Mouse (Mus musculus): ENCODE data around the gene Stxbp2. TPM values are rescaled to one million over a fixed set of nuclear protein-coding genes. Genes with fewer than 3 reads are reported as not detected.
A peak's percentile ranks its signal among the peaks of the same experiment; 100 is the strongest.

Stxbp2 gene
- polyA plus RNA-seq, 1 experiment from 2014 or later, result 32.1 TPM

GRCm38 (mm10) chr8:3674671-3675070 lies 43.9 kb downstream of the Stxbp2 start:
- H3K4me3 ChIP-seq, result no peak overlapping the region

GRCm38 (mm10) chr8:3676131-3676992 lies 45.6 kb downstream of the Stxbp2 start, which contains the start of gene Trappc5:
Gene Trappc5, plus strand, starts transcription at chr8:3676299.
- peak; percentile 87 for ATAC-seq (ENCODE audit: low FRiP score)
- H3K9me3 ChIP-seq, result no peaks in the 10 kb centered on the region
- under 1% methylated on average over 61 of the region's 61 CpGs for WGBS
- peak within 1 kb of the TSS; percentile 88 for H3K4me3 ChIP-seq
- H3K4me2 ChIP-seq, result peak within 1 kb of the TSS; percentile 94
- H3K9ac ChIP-seq, result peak within 1 kb of the TSS; percentile 96
- H3K27ac ChIP-seq, result peak within 1 kb of the TSS; percentile 91
- H3K27me3 ChIP-seq, result no peaks in the 10 kb centered on the region
- H3K4me1 ChIP-seq (replicated peaks), result peaks cover 41% of the 10 kb centered on the region
- H3K36me3 ChIP-seq, result peaks cover 26% of the 10 kb centered on the region

More at GRCm38 (mm10) chr8:3674671-3675070, 43.9 kb downstream of the Stxbp2 start:
- Histone ChIP-seq H3K27me3 (no peaks in the 10 kb centered on the region), H3K36me3 (peaks cover 10% of the 10 kb centered on the region), H3K4me1 (replicated peaks) (peaks cover 30% of the 10 kb centered on the region), H3K4me2 (no peak overlapping the region), H3K9ac (no peak overlapping the region), H3K9me3 (no peaks in the 10 kb centered on the region), H3K27ac (no peak overlapping the region)
- WGBS, result 42% methylated on average over 3 of the region's 3 CpGs
- no peak for ATAC-seq (ENCODE audit: low FRiP score)

- Histone ChIP-seq H3K36me3 (peaks cover 29% of the 10 kb centered on the region), H3K4me3 (peak overlapping the region; percentile 88), H3K27me3 (no peaks in the 10 kb centered on the region), H3K27ac (peak overlapping the region; percentile 91), H3K9ac (peak overlapping the region; percentile 96), H3K4me1 (replicated peaks) (peaks cover 41% of the 10 kb centered on the region), H3K4me2 (peak overlapping the region; percentile 94), H3K9me3 (no peaks in the 10 kb centered on the region)
- ATAC-seq (ENCODE audit: low FRiP score), result peak; percentile 5
- 8% methylated on average over 15 of the region's 15 CpGs for WGBS
Observed at GRCm38 (mm10) chr8:3676993-3677579, 46.3 kb downstream of the Stxbp2 start.

- Histone ChIP-seq H3K36me3 (peaks cover 39% of the 10 kb centered on the region), H3K27me3 (no peaks in the 10 kb centered on the region), H3K9ac (no peak overlapping the region), H3K4me3 (no peak overlapping the region), H3K27ac (no peak overlapping the region), H3K4me1 (replicated peaks) (peaks cover 34% of the 10 kb centered on the region), H3K4me2 (no peak overlapping the region), H3K9me3 (no peaks in the 10 kb centered on the region)
- WGBS, result 97% methylated on average over 23 of the region's 23 CpGs
- no peak for ATAC-seq (ENCODE audit: low FRiP score)
Observed at GRCm38 (mm10) chr8:3678831-3679230, 48.1 kb downstream of the Stxbp2 start.

DNA sequence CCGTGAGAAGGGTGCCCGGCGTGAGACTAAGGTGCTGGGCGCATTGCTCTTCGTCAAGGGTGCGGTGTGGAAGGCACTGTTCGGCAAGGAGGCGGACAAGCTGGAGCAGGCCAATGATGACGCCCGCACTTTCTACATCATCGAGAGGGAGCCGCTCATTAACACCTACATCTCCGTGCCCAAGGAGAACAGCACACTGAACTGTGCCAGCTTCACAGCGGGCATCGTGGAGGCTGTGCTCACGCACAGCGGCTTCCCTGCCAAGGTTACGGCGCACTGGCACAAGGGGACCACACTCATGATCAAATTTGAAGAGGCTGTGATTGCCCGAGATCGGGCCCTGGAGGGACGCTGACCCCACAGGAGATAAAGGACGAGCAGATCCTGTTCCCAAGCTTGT lies 48.5 kb downstream of the Stxbp2 start:
- Histone ChIP-seq H3K36me3 (peaks cover 39% of the 10 kb centered on the region), H3K4me3 (no peak overlapping the region), H3K9ac (no peak overlapping the region), H3K27me3 (no peaks in the 10 kb centered on the region), H3K4me1 (replicated peaks) (peaks cover 34% of the 10 kb centered on the region), H3K9me3 (no peaks in the 10 kb centered on the region), H3K4me2 (no peak overlapping the region), H3K27ac (no peak overlapping the region)
- ATAC-seq (ENCODE audit: low FRiP score), result no peak
- whole genome bisulfite sequencing, result 97% methylated on average over 23 of the region's 23 CpGs

GRCm38 (mm10) chr8:3679656-3680055 lies 48.9 kb downstream of the Stxbp2 start:
- ATAC-seq (ENCODE audit: low FRiP score), result no peak
- no peak overlapping the region for H3K27ac ChIP-seq
- peaks cover 34% of the 10 kb centered on the region for H3K4me1 ChIP-seq (replicated peaks)
- no peak overlapping the region for H3K4me3 ChIP-seq
- H3K36me3 ChIP-seq, result peaks cover 39% of the 10 kb centered on the region
- H3K27me3 ChIP-seq, result no peaks in the 10 kb centered on the region
- no peaks in the 10 kb centered on the region for H3K9me3 ChIP-seq
- WGBS, result 94% methylated on average over 5 of the region's 5 CpGs
- H3K4me2 ChIP-seq, result no peak overlapping the region
- H3K9ac ChIP-seq, result no peak overlapping the region

DNA sequence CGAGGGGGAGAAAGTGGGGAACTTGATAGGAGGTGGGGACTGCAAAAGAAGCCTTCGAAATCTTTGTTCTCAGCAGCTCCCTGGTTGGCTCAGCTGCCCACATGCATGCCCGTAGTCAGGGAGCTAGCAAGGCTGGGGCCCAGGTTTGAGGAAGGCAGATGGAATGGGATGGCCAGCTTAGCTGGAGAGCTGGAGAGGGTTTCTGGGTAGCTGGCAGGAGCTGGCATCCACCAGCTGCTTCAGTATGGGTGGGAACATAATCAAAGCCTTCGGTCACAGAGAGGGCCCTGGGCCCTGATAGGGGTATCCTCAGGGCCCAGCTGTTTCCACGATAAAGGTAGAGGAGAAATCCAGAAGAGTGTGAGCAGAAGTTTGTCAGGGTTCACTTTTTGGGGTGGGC lies 51.7 kb downstream of the Stxbp2 start:
- Histone ChIP-seq H3K9ac (no peak overlapping the region), H3K9me3 (no peaks in the 10 kb centered on the region), H3K27me3 (no peaks in the 10 kb centered on the region), H3K27ac (no peak overlapping the region), H3K4me1 (replicated peaks) (peaks cover 25% of the 10 kb centered on the region), H3K4me2 (no peak overlapping the region), H3K4me3 (no peak overlapping the region), H3K36me3 (peaks cover 39% of the 10 kb centered on the region)
- 91% methylated on average over 5 of the region's 5 CpGs for WGBS
- ATAC-seq (ENCODE audit: low FRiP score), result no peak

DNA sequence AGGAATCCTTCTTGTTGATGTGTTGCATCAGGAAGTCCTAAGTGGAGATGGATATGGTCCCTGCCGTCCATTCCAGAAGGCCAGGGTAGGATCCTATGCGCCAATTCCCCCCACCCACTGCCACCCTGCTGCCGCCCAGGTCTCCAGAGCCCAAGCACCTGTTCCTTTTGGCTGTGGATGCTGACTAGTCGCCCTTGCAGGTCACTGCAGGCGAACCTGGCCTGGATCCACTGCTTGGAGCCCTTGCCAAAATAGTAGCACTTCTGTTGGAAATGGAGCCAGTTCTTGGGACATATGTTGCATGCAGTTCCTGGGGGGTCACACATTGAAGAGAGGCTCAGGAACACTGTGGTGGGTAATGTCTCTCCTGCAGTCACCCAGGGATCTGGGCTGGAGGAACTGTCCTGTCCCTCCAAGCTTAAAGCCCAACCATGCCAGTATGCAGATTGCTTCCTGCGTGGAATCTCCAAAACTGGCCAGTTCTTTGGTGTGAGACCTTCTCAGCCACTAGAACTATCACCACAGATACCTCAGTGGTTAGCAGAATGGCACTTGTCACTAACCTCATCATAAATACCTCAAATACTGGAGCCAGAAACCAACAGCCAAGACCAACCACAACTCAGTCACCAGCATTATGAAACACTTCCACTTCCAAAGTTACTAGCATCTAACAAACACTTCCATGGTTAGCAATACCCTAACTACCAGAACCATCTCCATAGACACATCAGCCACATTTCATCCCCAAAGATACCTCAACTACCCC lies 52.8 kb downstream of the Stxbp2 start:
- Histone ChIP-seq H3K36me3 (peaks cover 39% of the 10 kb centered on the region), H3K4me1 (replicated peaks) (peaks cover 13% of the 10 kb centered on the region; the same call in 1 of the 2 replicates), H3K27ac (no peak overlapping the region), H3K4me3 (no peak overlapping the region), H3K9me3 (no peaks in the 10 kb centered on the region), H3K4me2 (no peak overlapping the region), H3K9ac (no peak overlapping the region), H3K27me3 (no peaks in the 10 kb centered on the region)
- no peak for ATAC-seq (ENCODE audit: low FRiP score)
- 82% methylated on average over 6 of the region's 6 CpGs for WGBS

DNA sequence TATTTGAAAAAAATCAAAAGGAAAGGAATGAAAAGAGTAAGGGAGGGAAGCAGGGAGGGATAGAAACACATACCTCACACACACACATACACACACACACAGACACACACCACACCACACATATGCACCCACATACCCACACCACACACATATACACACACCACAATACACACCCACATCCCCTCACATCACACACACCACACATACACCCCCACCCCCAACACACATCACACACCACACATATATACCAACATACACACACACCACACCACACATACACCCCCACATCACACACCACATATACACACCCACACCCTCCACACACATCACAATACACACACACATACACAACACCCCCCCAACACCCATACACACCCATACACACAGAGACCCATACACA lies 53.8 kb downstream of the Stxbp2 start:
- ATAC-seq (ENCODE audit: low FRiP score), result peak; percentile 43
- peaks cover 12% of the 10 kb centered on the region; the same call in 1 of the 2 replicates for H3K4me1 ChIP-seq (replicated peaks)
- H3K4me3 ChIP-seq, result no peak overlapping the region
- H3K9ac ChIP-seq, result no peak overlapping the region
- no peak overlapping the region for H3K27ac ChIP-seq
- H3K9me3 ChIP-seq, result no peaks in the 10 kb centered on the region
- H3K36me3 ChIP-seq, result peaks cover 30% of the 10 kb centered on the region
- no peaks in the 10 kb centered on the region for H3K27me3 ChIP-seq
- H3K4me2 ChIP-seq, result no peak overlapping the region

GRCm38 (mm10) chr8:3685422-3685821 lies 54.7 kb downstream of the Stxbp2 start:
- ATAC-seq (ENCODE audit: low FRiP score), result no peak

DNA sequence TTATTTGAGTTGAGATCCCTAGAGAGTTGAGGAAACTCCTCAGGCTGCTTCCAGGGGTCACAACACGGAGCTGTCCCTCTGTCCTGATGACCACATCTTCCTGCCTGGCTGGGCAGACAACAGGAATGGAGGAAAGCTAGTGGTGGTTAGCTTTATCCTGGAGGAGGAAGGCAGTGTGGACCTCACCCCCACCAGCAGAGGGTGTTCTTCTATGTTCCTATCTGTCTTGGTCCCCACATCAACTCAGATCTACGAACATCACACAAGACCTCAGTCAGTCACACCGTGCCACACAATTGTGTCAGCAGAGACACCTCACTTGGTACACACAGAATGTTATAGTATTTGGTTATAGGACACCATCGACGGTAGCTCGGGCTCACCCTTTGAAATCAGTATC lies 56.8 kb downstream of the Stxbp2 start:
- no peak for ATAC-seq (ENCODE audit: low FRiP score)
- 79% methylated on average over 6 of the region's 6 CpGs for WGBS
- H3K9ac ChIP-seq, result no peak overlapping the region
- H3K27me3 ChIP-seq, result 0 out of 2 replicates have a peak, but pooled peaks cover 3% of the 10 kb centered on the region
- no peaks in the 10 kb centered on the region for H3K9me3 ChIP-seq
- no peaks in the 10 kb centered on the region for H3K4me1 ChIP-seq (replicated peaks)
- no peak overlapping the region for H3K4me2 ChIP-seq
- no peak overlapping the region for H3K27ac ChIP-seq
- no peak overlapping the region for H3K4me3 ChIP-seq
- peaks cover 9% of the 10 kb centered on the region for H3K36me3 ChIP-seq

More at GRCm38 (mm10) chr8:3685422-3685821, 54.7 kb downstream of the Stxbp2 start:
- Histone ChIP-seq H3K4me3 (no peak overlapping the region), H3K9me3 (no peaks in the 10 kb centered on the region), H3K36me3 (peaks cover 21% of the 10 kb centered on the region), H3K4me2 (no peak overlapping the region), H3K9ac (no peak overlapping the region), H3K27me3 (no peaks in the 10 kb centered on the region), H3K4me1 (replicated peaks) (0 out of 2 replicates have a peak, but pooled peaks cover 3% of the 10 kb centered on the region), H3K27ac (no peak overlapping the region)
- WGBS, result 71% methylated on average over 5 of the region's 5 CpGs

DNA sequence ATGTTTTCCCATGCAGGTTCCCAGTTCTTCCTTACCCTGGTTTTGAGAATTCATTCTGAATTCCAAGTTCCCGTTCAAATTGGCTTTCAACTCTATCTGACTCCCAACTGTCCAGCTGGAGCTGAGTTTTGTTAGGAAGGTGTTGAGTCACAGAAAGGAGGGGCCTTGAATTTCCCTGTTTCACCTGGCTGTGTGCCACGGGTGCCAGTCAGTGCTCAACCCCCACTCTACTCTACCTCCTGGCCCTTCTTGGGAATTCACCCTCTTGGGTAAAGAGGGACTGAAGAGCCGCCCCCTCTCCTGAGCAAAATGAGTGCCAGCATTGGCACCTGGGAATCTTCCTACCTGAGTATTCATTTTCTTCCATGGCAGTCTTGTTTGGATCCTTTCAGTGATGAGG lies 60.0 kb downstream of the Stxbp2 start:
- no peaks in the 10 kb centered on the region for H3K4me1 ChIP-seq (replicated peaks)
- 77% methylated on average over 3 of the region's 3 CpGs for WGBS
- H3K27ac ChIP-seq, result no peak overlapping the region
- no peak overlapping the region for H3K4me3 ChIP-seq
- no peak for ATAC-seq (ENCODE audit: low FRiP score)
- H3K9me3 ChIP-seq, result no peaks in the 10 kb centered on the region
- no peaks in the 10 kb centered on the region for H3K36me3 ChIP-seq
- H3K27me3 ChIP-seq, result 0 out of 2 replicates have a peak, but pooled peaks cover 3% of the 10 kb centered on the region
- H3K9ac ChIP-seq, result no peak overlapping the region
- H3K4me2 ChIP-seq, result no peak overlapping the region

Data from hindbrain, embryonic 13.5 days (tissue).